Mouse (Mus musculus) cerebellum, postnatal 10 days (tissue): ENCODE data around the gene Cep112.

Experiments used
- DNase-seq, 2 experiments: peaks; one replicate each; pipeline ENCODE4 v3.0.0; 2021; ENCODE audit warnings: mixed read lengths in 2 of 2

Cep112 gene

GRCm38 (mm10) chr11:108881662-108882061, 456.7 kb downstream of the Cep112 start:
- DNase-seq: no peak

- peak in 1 of 2 experiments; percentile 26 for DNase-seq
Measured at GRCm38 (mm10) chr11:108885276-108885896, 460.4 kb downstream of the Cep112 start.

GRCm38 (mm10) chr11:108886060-108886459, 461.1 kb downstream of the Cep112 start:
- no peak for DNase-seq

- DNase-seq: peak in 1 of 2 experiments; percentile 43
Measured at GRCm38 (mm10) chr11:108889121-108889520, 464.1 kb downstream of the Cep112 start.

GRCm38 (mm10) chr11:108890544-108890943, 465.6 kb downstream of the Cep112 start:
- DNase-seq: no peak

- DNase-seq: peak; percentile 56
Measured at GRCm38 (mm10) chr11:108891111-108891870, 466.3 kb downstream of the Cep112 start.

- no peak for DNase-seq
Measured at GRCm38 (mm10) chr11:108891871-108892380, 466.9 kb downstream of the Cep112 start.

GRCm38 (mm10) chr11:108892406-108892805, 467.4 kb downstream of the Cep112 start:
- no peak for DNase-seq

- DNase-seq: no peak
Measured at GRCm38 (mm10) chr11:108893232-108893790, 468.3 kb downstream of the Cep112 start.

- DNase-seq: no peak
Measured at GRCm38 (mm10) chr11:108893855-108894510, 469.0 kb downstream of the Cep112 start.

GRCm38 (mm10) chr11:108897034-108897433, 472.0 kb downstream of the Cep112 start:
- peak; percentile 74 to 80 for DNase-seq

GRCm38 (mm10) chr11:108898063-108898462, 473.1 kb downstream of the Cep112 start:
- no peak for DNase-seq

GRCm38 (mm10) chr11:108898483-108898882, 473.5 kb downstream of the Cep112 start:
- no peak for DNase-seq

- DNase-seq: peak; percentile 70 to 88
Measured at GRCm38 (mm10) chr11:108900718-108901488, 475.9 kb downstream of the Cep112 start.

- DNase-seq: peak; percentile 76 to 85
Measured at GRCm38 (mm10) chr11:108901670-108902069, 476.7 kb downstream of the Cep112 start.

GRCm38 (mm10) chr11:108902303-108902702, 477.3 kb downstream of the Cep112 start:
- DNase-seq: no peak

GRCm38 (mm10) chr11:108906590-108907254, 481.7 kb downstream of the Cep112 start:
- no peak for DNase-seq

GRCm38 (mm10) chr11:108909396-108910195, 484.6 kb downstream of the Cep112 start:
- DNase-seq: no peak
